ENCODE assay signal across 11 mouse cellular contexts in genomic region chrX:12348117-12348516, GRCm38 (mm10).
A peak's percentile ranks its signal among the peaks of the same experiment; 100 is the strongest.
DNase-seq lines count a peak whose midpoint lies in the region; ATAC-seq and TF ChIP-seq lines count a peak whose summit lies in the region.
"Had no signal": no experiment of that assay in that cellular context is flagged by ENCODE, and none has a peak within 500 bp of the region (broad histone marks: within the 10 kb centered on the region; RNA-seq: fewer than 3 reads in every experiment).

No protein-coding gene starts in this region.

- peak; percentile 7 for DNase-seq in kidney, adult 11 months
- DNase-seq in ES-E14 (ENCODE audit: low read depth, low spot score), result peak; percentile 51
- DNase-seq in embryo, embryonic 10 days (ENCODE audit: low spot score), result peak; percentile 68
- DNase-seq in spleen, postnatal 10 days (ENCODE audit: low spot score in 2 of 2), result peak; percentile 14 to 40
- DNase-seq in cerebellum, postnatal 36 days, result no peak
- no peak for DNase-seq in right cerebral cortex, adult 2 months (ENCODE audit: low spot score in 2 of 2)
- DNase-seq: gastrocnemius, postnatal 25 days; kidney, postnatal 14 days had no signal

- H3K4me3 ChIP-seq in kidney, embryonic 15.5 days (replicated peaks), result no peak overlapping the region
- H3K4me3 ChIP-seq in ES-E14 (ENCODE audit: insufficient read depth in 1 of 2, low read depth in 1 of 2, low read length in 2 of 2, poor library complexity in 1 of 2, severe bottlenecking in 1 of 2), result no peak overlapping the region
- no peak overlapping the region for H3K4me3 ChIP-seq in neural tube, embryonic 15.5 days (replicated peaks)
- H3K4me3 ChIP-seq: embryonic facial prominence, embryonic 13.5 days had no signal

- in situ Hi-C loops in ES-E14 (cut with MboI; ENCODE audit: low sequenced_read_pairs in 2 of 2, unreplicated experiment in 2 of 2), result no loop called here

- no peak overlapping the region for H3K4me2 ChIP-seq in kidney, embryonic 15.5 days
- no peak overlapping the region for H3K4me2 ChIP-seq in neural tube, embryonic 15.5 days
- H3K4me2 ChIP-seq: embryonic facial prominence, embryonic 13.5 days had no signal

- no peak overlapping the region for H3K27ac ChIP-seq in kidney, embryonic 15.5 days
- H3K27ac ChIP-seq in ES-E14 (ENCODE audit: insufficient read depth, low read depth, low read length, poor library complexity, severe bottlenecking), result no peak overlapping the region
- no peak overlapping the region for H3K27ac ChIP-seq in neural tube, embryonic 15.5 days (replicated peaks)
- H3K27ac ChIP-seq: embryonic facial prominence, embryonic 13.5 days had no signal

- no peaks in the 10 kb centered on the region for H3K4me1 ChIP-seq in kidney, embryonic 15.5 days
- H3K4me1 ChIP-seq in ES-E14 (ENCODE audit: control insufficient read depth in 2 of 2, insufficient read depth in 2 of 2, low read length in 2 of 2, poor library complexity in 1 of 2), result no peaks in the 10 kb centered on the region
- no peaks in the 10 kb centered on the region for H3K4me1 ChIP-seq in neural tube, embryonic 15.5 days
- H3K4me1 ChIP-seq: embryonic facial prominence, embryonic 13.5 days had no signal

- no peaks in the 10 kb centered on the region for H3K9me3 ChIP-seq in kidney, embryonic 15.5 days (replicated peaks)
- no peaks in the 10 kb centered on the region for H3K9me3 ChIP-seq in ES-E14 (ENCODE audit: control insufficient read depth, insufficient read depth, low read depth, low read length)
- no peaks in the 10 kb centered on the region for H3K9me3 ChIP-seq in neural tube, embryonic 15.5 days (replicated peaks)
- H3K9me3 ChIP-seq: embryonic facial prominence, embryonic 13.5 days had no signal

- no peaks in the 10 kb centered on the region for H3K36me3 ChIP-seq in kidney, embryonic 15.5 days
- H3K36me3 ChIP-seq in ES-E14 (ENCODE audit: control insufficient read depth, insufficient read depth, low read length, poor library complexity, severe bottlenecking), result no peaks in the 10 kb centered on the region
- no peaks in the 10 kb centered on the region for H3K36me3 ChIP-seq in neural tube, embryonic 15.5 days
- H3K36me3 ChIP-seq: embryonic facial prominence, embryonic 13.5 days had no signal

- 55% methylated on average over 8 of the region's 8 CpGs for WGBS in kidney, embryonic 15.5 days
- WGBS in neural tube, embryonic 15.5 days, result 53% methylated on average over 8 of the region's 8 CpGs

- no peak for ATAC-seq in kidney, embryonic 15.5 days (replicated peaks; ENCODE audit: low FRiP score)
- no peak for ATAC-seq in neural tube, embryonic 15.5 days (ENCODE audit: low FRiP score)

- no peak overlapping the region for H3K9ac ChIP-seq in kidney, embryonic 15.5 days
- H3K9ac ChIP-seq in ES-E14 (ENCODE audit: insufficient read depth, low read depth, low read length, poor library complexity, severe bottlenecking), result no peak overlapping the region
- no peak overlapping the region for H3K9ac ChIP-seq in neural tube, embryonic 15.5 days (replicated peaks)
- H3K9ac ChIP-seq: embryonic facial prominence, embryonic 13.5 days had no signal

- peaks cover 6% of the 10 kb centered on the region for H3K27me3 ChIP-seq in kidney, embryonic 15.5 days
- H3K27me3 ChIP-seq in neural tube, embryonic 15.5 days (replicated peaks), result 0 out of 2 replicates have a peak, but pooled peaks cover 2% of the 10 kb centered on the region

TF ChIP-seq in ES-E14, 5 proteins besides CTCF, POLR2A, EP300 and RAD21:
- TF ChIP-seq ZC3H11A (IDR thresholded peaks at IDR 0.05; ENCODE audit: borderline replicate concordance, low read depth, low read length) (peak; percentile 56), ZNF384 (IDR thresholded peaks at IDR 0.05; ENCODE audit: low read depth, low read length) (no peak)

Comparison
In these comparisons a context has a peak if more than half of its experiments do, and no peak if none do; other contexts are left out.
1. DNase-seq: peak in kidney, adult 11 months (single experiment), ES-E14 (single experiment), embryo, embryonic 10 days (single experiment) and spleen, postnatal 10 days (2 of 2); none in cerebellum, postnatal 36 days (0 of 2) and right cerebral cortex, adult 2 months (0 of 2).